Mouse (Mus musculus) thymus, postnatal 36 days (tissue): ENCODE data around the gene Btnl4.

Source experiments
- DNase-seq, 2 experiments: peaks; one replicate each; pipeline ENCODE4 v3.0.0; 2022; ENCODE audit warnings: mixed read lengths in 2 of 2

Gene Btnl4

GRCm38 (mm10) chr17:34427597-34427996, 49.5 kb downstream of the Btnl4 start:
- no peak for DNase-seq

GRCm38 (mm10) chr17:34420014-34420413, 57.1 kb downstream of the Btnl4 start:
- DNase-seq, result no peak
